Mouse (Mus musculus) C2C12 (cell line): ENCODE results near the gene Actn3. TPM values are rescaled to one million over a fixed set of nuclear protein-coding genes. Genes with fewer than 3 reads are reported as not detected.

Source experiments
- H3K27me3 ChIP-seq: one replicate; pipeline ENCODE4 v1.6.1; 2011; ENCODE audit not compliant: control insufficient read depth, insufficient read depth, insufficient read length
- H3K36me3 ChIP-seq: one replicate; pipeline ENCODE4 v1.6.1; 2011; ENCODE audit not compliant: control insufficient read depth, insufficient read depth
- H3K4me3 ChIP-seq: one replicate; pipeline ENCODE4 v1.5.1; 2011; ENCODE audit warnings: mild to moderate bottlenecking, control low read depth; ENCODE audit not compliant: poor library complexity, insufficient read depth, severe bottlenecking
- H3K79me2 ChIP-seq: one replicate; pipeline ENCODE4 v1.6.1; 2011; ENCODE audit not compliant: control insufficient read depth, insufficient read depth
- H3K79me3 ChIP-seq: one replicate; pipeline ENCODE4 v1.6.1; 2011; ENCODE audit warnings: low read depth, control low read depth
- H3ac ChIP-seq: one replicate; pipeline ENCODE3; 2011; ENCODE audit warnings: low read depth; ENCODE audit not compliant: control insufficient read depth, insufficient read length
- CEBPB ChIP-seq: IDR thresholded peaks from one replicate; pipeline ENCODE4 v1.6.1; 2011; ENCODE audit warnings: low read depth, mild to moderate bottlenecking, control low read depth, moderate library complexity
- CTCF ChIP-seq: IDR thresholded peaks from one replicate; pipeline ENCODE4 v1.5.1; 2011; ENCODE audit not compliant: control insufficient read depth, insufficient read depth, insufficient read length
- FOSL1 ChIP-seq: IDR thresholded peaks from one replicate; pipeline ENCODE4 v1.8.0; 2011; ENCODE audit warnings: mild to moderate bottlenecking, low read length; ENCODE audit not compliant: poor library complexity, insufficient read depth, severe bottlenecking
- MAX ChIP-seq: IDR thresholded peaks from one replicate; pipeline ENCODE4 v1.6.1; 2011; ENCODE audit warnings: mild to moderate bottlenecking, control low read depth
- MYOD1 ChIP-seq: IDR thresholded peaks from one replicate; pipeline ENCODE4 v1.6.1; 2011; ENCODE audit warnings: low read depth; ENCODE audit not compliant: control insufficient read depth, insufficient read length
- MYOG ChIP-seq: IDR thresholded peaks from one replicate; pipeline ENCODE4 v1.6.1; 2011; ENCODE audit not compliant: control insufficient read depth, insufficient read length; ENCODE audit errors: extremely low read depth
- USF1 ChIP-seq: IDR thresholded peaks from one replicate; pipeline ENCODE4 v1.6.1; 2011; ENCODE audit warnings: low read depth, mild to moderate bottlenecking, control low read depth, moderate library complexity
- polyA plus RNA-seq: library from polyadenylated mRNA; unstranded; fragments of >200 nt; fragmentation: generic; extraction: Trizol; gene quantifications from one replicate; pipeline ENCODE4 v1.2.1, GENCODE M21; 2012; ENCODE audit warnings: missing spikeins

The Actn3 gene
- polyA plus RNA-seq, 1 experiment: 20.8 TPM

GRCm38 (mm10) chr19:4865147-4865546 lies 12.6 kb downstream of the Actn3 start:
- Histone ChIP-seq H3K27me3 (peaks cover 4% of the 10 kb centered on the region), H3K79me3 (no peaks in the 10 kb centered on the region), H3ac (no peak overlapping the region), H3K36me3 (no peaks in the 10 kb centered on the region), H3K79me2 (no peaks in the 10 kb centered on the region), H3K4me3 (no peak overlapping the region)
- TF ChIP-seq USF1: no peak
- no peak for TF ChIP-seq MAX
- TF ChIP-seq CEBPB: no peak
- TF ChIP-seq MYOD1: no peak
- no peak for TF ChIP-seq CTCF
- no peak for TF ChIP-seq FOSL1
- no peak for TF ChIP-seq MYOG

GRCm38 (mm10) chr19:4863048-4863447 lies 14.7 kb downstream of the Actn3 start:
- Histone ChIP-seq H3ac (no peak overlapping the region), H3K4me3 (no peak overlapping the region), H3K79me2 (no peaks in the 10 kb centered on the region), H3K79me3 (no peaks in the 10 kb centered on the region), H3K27me3 (peaks cover 4% of the 10 kb centered on the region), H3K36me3 (no peaks in the 10 kb centered on the region)
- TF ChIP-seq MAX: no peak
- TF ChIP-seq FOSL1: no peak
- TF ChIP-seq MYOG: no peak
- no peak for TF ChIP-seq CEBPB
- TF ChIP-seq USF1: no peak
- no peak for TF ChIP-seq CTCF
- no peak for TF ChIP-seq MYOD1

- H3K27me3 ChIP-seq: peaks cover 22% of the 10 kb centered on the region
- TF ChIP-seq CEBPB (no peak), MAX (no peak), MYOG (no peak), FOSL1 (no peak), MYOD1 (no peak), USF1 (no peak), CTCF (no peak)
These were observed 18.6 kb downstream of the Actn3 start for GRCm38 (mm10) chr19:4859081-4859480.

GRCm38 (mm10) chr19:4855951-4856350 lies 21.8 kb downstream of the Actn3 start:
- no peak overlapping the region for H3K4me3 ChIP-seq

More at GRCm38 (mm10) chr19:4859081-4859480, 18.6 kb downstream of the Actn3 start:
- no peak overlapping the region for H3K4me3 ChIP-seq
- no peaks in the 10 kb centered on the region for H3K79me2 ChIP-seq
- no peak overlapping the region for H3ac ChIP-seq
- no peaks in the 10 kb centered on the region for H3K36me3 ChIP-seq
- no peaks in the 10 kb centered on the region for H3K79me3 ChIP-seq

GRCm38 (mm10) chr19:4855470-4855820 lies 22.3 kb downstream of the Actn3 start:
- no peak for TF ChIP-seq MYOD1
- TF ChIP-seq CTCF: no peak
- no peak for TF ChIP-seq MYOG
- no peak for TF ChIP-seq USF1
- no peak for TF ChIP-seq FOSL1
- no peak for TF ChIP-seq CEBPB
- no peak for TF ChIP-seq MAX
- Histone ChIP-seq H3ac (peak overlapping the region; percentile 38), H3K79me3 (no peaks in the 10 kb centered on the region)

More at GRCm38 (mm10) chr19:4855951-4856350, 21.8 kb downstream of the Actn3 start:
- Histone ChIP-seq H3K79me3 (no peaks in the 10 kb centered on the region), H3K36me3 (no peaks in the 10 kb centered on the region), H3K27me3 (peaks cover 27% of the 10 kb centered on the region), H3K79me2 (no peaks in the 10 kb centered on the region), H3ac (no peak overlapping the region)
- TF ChIP-seq FOSL1 (no peak), MYOD1 (no peak), MAX (no peak), CTCF (no peak), USF1 (no peak), MYOG (no peak), CEBPB (no peak)

GRCm38 (mm10) chr19:4854552-4855469 lies 22.9 kb downstream of the Actn3 start, which contains the start of gene Ctsf:
TSS of gene Ctsf (plus strand) at chr19:4855130.
- no peaks in the 10 kb centered on the region for H3K79me2 ChIP-seq
- no peak within 1 kb of the TSS for H3K4me3 ChIP-seq
- no peaks in the 10 kb centered on the region for H3K36me3 ChIP-seq
- peak within 1 kb of the TSS; percentile 38 for H3ac ChIP-seq
- no peaks in the 10 kb centered on the region for H3K79me3 ChIP-seq
- H3K27me3 ChIP-seq: peaks cover 34% of the 10 kb centered on the region
- TF ChIP-seq USF1 (no peak), CTCF (no peak), MAX (no peak), FOSL1 (no peak), CEBPB (no peak)

More at GRCm38 (mm10) chr19:4855470-4855820, 22.3 kb downstream of the Actn3 start:
- Histone ChIP-seq H3K79me2 (no peaks in the 10 kb centered on the region), H3K27me3 (peaks cover 32% of the 10 kb centered on the region), H3K36me3 (no peaks in the 10 kb centered on the region), H3K4me3 (no peak overlapping the region)
